Mouse (Mus musculus): Measurements from ENCODE around the gene Arf4. TPM values are rescaled to one million over a fixed set of nuclear protein-coding genes. Genes with fewer than 3 reads are reported as not detected.

Arf4 gene
- polyA plus RNA-seq (2012; ENCODE audit: low replicate concordance) = 136 and 220 TPM in 2 replicates

GRCm38 (mm10) chr14:26637851-26638707, at the start of gene Arf4:
TSS of gene Arf4 (plus strand) at chr14:26638074.

GRCm38 (mm10) chr14:26669292-26670073, 31.6 kb downstream of the Arf4 start, which contains the start of gene Pde12:
TSS of gene Pde12 (minus strand) at chr14:26669883.

DNA sequence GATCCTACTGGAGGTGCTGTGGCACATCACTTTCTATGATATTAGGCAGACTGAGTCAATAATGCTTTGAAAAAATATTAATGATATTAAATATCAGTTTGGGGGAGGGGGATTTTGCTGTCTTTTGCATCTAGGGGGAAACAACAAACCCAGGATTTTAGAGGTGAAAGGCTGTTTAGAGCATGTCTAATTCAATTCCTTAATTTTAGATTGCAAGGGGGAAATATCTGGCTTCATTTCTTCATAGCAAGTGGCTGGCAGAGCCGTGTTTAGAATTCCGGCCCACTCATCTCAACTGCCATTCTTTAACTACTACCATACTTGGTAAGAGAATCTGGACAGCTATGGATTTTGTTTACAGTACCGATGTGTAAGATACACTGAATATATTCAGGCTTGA, 55.1 kb downstream of the Arf4 start, which contains the start of gene Dnah12:
Gene Dnah12, plus strand, starts transcription at position 301 of the 400 bp plus-strand sequence.

Other genes starting within 250 kb of the Arf4 start
- 23.6 and 68.1 TPM in 2 replicates for gene Slmap, start 103.1 kb upstream of the Arf4 start, polyA plus RNA-seq (2012; ENCODE audit: low replicate concordance)
- 10.4 and 10.6 TPM in 2 replicates for gene Dennd6a, start 64.2 kb upstream of the Arf4 start, polyA plus RNA-seq (2012; ENCODE audit: low replicate concordance)
- 7.0 and 9.3 TPM in 2 replicates for gene Pde12, start 31.8 kb downstream of the Arf4 start, polyA plus RNA-seq (2012; ENCODE audit: low replicate concordance)
- 0.01 TPM in 1 of 2 replicates, not detected in the other for gene Dnah12, start 55.2 kb downstream of the Arf4 start, polyA plus RNA-seq (2012; ENCODE audit: low replicate concordance)

All from hematopoietic multipotent progenitor cell, adult 10-12 weeks (in vitro differentiated cells).